Mouse (Mus musculus): ENCODE measurements at regions not wholly inside any gene's neighbourhood (a gene's known extent, or its start where the extent isn't known, plus 50 kb on each side); places are given as distances from the start of the nearest gene placed in this dataset.
A peak's percentile ranks its signal among the peaks of the same experiment; 100 is the strongest.

DNA sequence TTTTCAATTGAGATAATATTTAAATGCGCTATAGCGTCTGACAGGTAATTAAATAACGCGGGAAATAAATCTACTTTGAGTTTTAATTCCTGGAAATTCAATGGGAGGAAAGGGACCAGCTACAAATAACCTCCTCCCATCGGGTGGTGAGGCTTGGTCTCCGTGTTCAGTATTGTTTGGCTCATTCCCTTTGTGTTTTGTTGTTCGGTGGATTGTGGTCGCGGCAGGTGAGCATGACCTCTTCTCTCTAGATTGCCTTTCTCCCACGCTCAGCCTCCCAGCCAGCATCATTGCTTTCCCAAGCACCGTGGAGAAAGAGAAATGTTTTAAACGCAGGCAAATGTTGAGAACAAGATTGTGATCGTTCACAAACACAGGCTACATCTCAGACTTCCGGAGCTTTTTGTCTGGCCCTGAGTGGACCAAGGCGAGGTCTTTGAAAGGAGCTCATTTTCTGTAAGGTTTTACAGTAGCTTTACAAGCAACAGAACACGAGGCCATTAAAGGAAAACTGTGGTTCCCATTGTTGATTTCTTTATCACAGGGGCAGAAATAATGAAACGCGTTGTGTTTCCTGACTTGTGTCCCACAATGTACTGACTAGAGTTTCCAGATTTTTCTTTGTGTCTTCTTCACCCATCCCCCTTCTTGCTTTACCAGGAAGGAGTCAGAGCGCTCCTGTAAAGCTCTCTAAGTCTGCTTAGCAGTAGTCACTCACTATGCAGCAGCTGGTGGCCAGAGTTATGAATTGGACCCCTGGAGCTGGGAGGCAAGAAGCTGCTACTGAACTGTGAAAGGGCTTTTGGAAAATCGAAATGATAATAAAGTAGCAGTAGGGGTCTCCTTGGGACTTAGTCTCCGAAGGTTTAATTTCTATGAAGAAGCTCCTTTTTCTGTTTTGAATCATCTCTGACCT is 337.7 kb downstream of the Galc start:
- DNase-seq = no peak

DNA sequence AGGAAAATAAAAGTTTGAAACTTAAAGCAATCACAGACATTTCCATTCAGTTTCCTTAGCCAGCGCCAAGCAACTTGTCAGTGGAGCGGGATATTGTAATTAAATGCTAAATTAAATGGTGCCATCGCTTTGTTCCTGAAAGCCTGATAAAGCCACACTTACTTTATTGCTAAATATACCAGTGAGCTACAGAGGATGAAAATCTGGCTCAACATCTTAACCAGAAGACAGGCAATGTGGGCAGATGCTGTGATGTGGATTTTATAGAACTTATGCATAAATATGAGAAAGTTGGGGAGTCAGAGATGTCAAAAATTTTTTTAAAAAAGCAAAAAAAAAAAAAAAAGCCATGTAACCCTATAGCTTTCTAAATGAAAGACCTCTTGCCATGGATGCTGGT is 340.8 kb downstream of the Galc start:
- DNase-seq = no peak

DNA sequence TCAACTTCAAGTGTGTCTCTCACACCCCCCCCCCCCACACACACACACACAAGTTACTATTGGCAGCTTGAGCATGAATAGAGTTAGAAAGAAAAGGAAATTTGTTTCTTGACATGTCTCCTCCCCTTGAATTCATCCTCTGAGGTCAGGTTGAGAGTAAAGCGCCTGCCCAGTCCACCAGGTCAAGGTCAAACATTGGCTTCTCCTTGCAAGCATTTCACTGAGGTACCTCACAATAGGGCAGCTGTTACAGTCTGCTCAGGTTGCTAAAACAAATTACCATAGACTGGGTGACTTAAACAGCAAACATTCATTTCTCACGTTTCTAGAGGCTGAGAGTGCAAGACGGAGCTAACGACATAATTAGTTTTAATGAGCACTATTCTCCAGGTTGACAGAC is 344.2 kb downstream of the Galc start:
- DNase-seq = no peak

DNA sequence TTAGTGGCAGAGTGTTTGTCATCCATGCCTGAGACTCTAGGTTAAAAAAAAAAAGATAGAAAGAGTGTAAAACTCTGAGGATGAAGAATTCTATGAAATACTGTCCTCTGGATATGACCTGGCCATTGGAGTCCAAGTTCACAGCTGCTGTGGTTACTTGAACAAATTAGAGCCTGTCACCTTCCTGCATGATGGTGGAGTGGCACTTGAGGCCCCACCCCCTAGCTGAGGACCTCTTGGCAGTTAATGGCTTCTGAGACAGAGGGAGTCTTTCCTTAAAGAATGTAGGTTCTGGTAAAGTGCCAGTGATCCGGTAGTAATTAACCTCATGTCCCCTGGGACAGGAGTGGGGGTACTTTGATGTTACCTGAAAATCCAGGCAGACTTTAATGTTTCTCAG is 346.5 kb downstream of the Galc start:
- DNase-seq = no peak

DNA sequence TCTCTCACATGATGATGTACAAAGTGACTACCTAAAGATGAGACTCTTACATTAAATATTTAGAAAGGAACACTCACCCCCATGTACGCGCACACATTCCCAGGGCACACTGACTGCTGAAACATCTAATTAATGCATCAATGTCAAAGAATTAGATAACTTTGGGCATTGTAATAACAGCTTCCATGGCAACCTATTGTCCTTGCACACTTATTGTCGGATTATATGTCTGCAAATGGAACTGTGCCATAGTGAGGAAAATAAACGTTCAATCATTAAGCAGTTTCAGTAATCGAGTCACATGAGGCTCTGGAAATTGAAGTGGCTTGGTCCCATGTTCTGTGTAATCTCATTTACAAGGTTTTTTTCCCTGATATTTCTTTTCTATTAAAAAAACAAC is 360.0 kb downstream of the Galc start:
- no peak for DNase-seq

DNA sequence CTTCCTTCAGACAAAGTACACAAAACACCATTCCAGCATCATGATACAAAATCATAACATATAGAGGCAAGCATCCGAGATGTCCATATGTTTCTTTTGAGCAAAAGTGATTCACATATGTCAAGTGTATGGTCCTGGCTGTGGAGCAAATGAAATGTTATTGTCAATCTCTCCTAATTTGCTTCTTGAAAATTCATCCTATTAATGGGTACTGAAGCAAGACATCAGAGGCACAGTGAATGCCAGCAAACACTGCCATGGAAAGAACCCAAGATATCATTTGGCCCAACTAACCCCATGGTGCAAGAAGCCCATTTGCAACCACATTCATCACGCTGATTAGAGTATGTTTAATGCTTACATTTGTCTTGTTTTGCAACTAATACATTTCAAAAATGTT is 361.1 kb downstream of the Galc start:
- DNase-seq = no peak

DNA sequence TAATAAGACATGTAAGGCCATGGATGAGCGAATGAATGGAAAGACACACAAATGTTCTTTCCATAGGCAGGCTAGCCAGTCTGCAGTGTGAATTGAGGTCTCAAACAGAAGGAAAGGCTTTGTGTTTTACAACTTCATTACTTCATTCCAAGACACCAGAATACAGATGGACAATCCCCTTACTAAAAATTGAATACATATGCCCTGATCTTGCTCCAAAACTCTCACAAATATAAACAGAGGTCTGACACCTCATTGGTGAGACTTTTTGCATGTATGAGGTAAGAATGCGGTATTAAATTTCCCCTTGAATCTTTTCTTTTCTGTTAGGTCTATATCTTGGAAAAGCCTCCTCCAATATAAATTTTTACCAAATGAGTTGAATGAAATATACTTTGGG is 363.3 kb downstream of the Galc start:
- no peak for DNase-seq

DNA sequence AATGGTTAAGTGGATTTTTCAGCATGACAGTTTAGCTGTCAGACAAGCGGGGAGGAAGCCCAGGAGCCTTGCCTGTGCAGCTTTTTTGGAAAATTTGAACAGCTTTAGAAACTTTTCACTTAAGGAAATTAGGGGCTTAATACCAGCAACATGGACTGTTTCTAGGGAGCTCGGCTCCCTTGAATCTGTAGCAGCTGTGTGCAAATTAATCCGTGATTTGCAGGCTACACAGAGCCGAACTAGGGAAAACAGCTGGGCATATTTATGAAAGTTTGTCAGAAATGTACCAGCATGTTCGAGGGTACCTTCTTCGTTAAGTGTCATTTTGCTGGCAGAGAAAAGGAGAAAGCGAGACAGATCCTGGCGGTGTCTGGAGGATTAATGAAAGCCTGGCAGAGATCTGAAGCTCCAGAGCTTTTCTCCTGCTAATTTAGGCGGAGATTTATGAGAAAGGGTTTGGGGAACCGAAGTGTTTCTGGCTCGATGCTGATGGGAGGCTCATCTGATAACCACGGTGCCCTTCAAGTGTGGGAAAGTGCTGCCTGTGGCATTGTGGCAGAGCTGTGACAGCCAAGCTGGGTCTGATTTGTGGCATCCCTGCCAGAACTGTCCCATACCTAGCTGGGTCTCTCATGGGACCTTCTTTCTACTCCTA is 370.3 kb downstream of the Galc start:
- peak in 1 of 2 experiments; percentile 8 for DNase-seq

DNA sequence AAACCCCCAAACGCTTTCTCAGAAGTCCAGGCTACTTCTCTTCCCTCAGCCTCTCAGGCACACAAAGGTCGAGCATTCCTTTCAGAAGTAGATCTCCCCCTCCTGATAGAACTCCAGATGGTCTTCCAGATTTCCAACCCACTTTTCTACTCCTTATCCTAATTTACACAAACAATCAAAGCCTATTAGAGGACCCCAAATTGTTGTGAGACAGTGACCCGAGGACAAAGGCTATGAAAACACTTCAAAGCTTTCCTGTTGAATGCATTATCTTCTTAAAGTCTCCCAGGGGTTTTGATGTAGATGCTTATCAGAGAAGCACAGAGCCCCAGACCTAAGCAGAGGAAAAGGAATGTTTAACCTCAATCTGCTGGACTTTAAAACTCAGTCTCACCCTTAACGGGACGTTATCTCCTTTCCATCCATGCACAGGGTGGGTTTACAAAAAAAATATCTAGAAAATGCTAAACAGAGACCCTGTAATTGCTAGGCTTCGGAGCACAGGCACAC is 370.9 kb downstream of the Galc start:
- no peak for DNase-seq

DNA sequence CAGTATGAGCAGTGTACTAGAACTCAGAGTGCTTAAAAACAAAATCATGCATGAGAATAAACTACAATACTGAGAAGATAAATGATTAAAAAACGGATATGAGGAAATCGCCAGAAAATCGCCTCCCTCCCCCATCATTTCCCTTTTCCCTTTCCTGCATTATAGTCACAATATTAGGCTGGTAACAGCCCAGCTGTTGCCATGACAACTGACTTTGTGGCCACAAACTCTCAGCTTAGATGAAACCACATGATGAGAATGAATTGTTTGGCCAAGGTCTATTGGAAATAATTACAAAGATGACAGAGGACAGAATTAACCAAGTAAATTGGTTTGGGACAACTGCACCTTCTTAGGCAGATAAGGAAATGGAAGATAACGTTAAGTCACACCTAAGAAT is 376.8 kb downstream of the Galc start:
- DNase-seq = no peak

DNA sequence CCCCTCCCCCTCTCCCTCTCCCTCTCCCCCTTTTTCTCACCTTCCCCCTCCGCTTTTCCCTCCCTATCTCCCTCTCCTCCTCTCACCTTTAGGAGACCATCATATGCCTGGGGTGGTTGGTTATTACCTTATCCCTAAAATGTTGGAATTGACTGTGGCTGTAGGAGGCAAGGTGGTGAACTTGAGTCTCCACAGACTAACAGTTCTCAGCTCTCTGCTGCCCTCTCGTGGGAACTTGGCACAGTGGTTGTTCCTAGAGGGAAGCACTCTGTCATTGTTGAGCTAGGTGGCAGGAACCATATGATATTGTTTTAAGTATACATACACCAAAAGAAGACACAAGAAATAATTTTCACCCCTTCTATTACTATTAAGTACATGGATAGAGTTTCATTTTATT is 386.9 kb downstream of the Galc start:
- peak; percentile 66 to 68 for DNase-seq

DNA sequence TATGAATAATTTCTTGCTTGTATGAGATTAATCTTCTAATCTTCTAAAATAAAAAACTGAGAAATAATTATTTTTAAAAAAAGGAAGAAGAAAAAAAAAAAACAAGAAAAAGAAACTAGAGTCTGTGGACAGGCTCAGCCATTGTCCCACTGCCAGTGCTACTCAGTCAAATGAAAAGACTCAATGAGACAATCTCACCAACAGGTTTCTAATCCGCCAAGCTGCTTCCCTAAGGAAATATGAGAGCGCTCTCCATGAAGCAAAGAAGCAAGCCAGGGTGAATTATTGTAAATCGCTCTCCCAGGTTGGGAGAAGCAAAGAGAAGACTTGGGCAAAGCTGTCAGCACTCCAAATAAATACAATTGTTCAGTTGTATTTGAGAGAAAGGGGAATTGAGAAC is 396.3 kb downstream of the Galc start:
- DNase-seq = no peak

DNA sequence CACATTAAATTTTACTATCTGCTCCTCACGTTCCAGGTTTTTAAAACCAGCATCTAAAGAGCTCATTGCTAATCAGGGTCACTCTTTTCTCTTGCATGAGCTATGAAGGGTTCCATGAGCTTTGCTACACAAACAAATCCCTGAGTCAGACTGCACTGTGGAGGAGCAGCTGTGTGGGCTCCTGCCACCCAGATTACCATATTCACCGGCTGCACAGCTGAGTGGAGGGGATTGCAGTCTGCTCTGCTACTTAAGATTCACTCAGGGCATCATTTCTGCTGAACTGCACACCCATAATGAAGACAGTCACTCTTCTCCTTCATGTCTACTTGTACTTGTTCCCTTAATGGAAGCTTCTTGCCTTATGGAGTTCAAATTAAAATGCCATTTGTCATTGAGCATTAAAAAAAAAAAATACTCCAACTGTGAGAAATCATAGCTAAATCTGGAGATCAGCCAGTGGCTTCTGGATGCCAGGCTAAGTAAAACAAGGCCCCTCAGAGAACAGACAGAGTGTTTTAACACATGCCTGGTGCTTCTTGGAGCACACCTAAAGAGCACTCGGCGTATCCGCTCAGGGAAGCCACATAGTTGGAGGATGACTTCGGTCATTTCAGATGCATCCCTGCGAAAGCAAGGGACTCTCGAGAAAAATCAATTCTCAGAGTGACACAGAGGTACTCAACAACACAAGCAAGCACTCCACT is 422.9 kb downstream of the Galc start:
- peak; percentile 49 to 60 for DNase-seq

DNA sequence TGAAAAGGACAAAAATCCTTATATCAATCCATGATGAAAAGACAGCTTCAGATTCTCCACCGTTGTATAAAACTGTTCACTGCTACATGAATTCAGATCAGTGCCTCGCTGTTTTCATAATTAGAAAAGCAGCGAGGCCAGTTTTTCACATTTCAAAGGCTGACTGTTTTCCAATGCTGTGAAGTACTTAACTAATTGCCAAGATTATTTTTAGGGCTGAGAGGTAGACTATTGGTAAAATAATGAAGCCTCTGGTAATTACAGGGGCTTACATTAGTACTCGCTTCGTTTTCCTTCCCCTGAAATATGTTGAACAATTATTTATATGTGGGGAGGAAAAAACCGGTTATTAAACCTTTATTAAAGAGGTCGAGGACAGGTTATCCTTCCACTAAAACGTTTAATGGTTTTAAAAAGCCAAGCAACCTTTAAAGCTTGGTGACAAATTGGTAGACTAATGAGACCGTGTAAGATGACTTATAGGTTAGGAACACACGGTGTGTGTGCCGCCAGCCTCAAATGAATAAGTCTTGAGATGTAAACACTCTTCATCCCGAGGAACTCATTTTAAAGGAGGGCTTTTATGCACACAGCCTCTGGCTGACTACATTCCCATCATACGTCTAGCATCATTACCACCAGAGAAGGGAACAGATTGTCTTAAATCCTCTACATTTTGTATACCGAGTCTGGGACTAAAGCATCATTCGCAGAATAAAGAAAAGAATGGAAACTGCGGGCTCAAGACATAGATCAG is 465.7 kb downstream of the Galc start:
- DNase-seq = no peak

DNA sequence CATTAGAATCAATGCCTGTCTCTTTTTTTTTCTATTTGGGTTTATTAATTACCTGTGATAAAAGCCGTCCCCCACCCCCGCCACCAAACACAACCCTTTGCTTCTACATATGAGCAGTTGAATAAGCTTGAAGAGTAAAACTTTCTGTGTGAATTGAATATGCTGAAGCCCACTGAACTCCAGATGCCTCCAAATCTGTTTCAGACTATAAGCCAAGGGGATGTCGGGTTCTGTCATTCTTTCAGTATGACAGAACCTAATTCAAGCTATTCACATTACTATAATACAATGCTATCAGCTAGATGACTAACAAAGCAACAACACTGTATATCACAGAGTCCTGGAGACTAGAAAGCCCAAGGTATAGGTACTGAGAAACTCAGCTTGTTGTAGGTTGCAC is 475.8 kb downstream of the Galc start:
- DNase-seq = no peak

DNA sequence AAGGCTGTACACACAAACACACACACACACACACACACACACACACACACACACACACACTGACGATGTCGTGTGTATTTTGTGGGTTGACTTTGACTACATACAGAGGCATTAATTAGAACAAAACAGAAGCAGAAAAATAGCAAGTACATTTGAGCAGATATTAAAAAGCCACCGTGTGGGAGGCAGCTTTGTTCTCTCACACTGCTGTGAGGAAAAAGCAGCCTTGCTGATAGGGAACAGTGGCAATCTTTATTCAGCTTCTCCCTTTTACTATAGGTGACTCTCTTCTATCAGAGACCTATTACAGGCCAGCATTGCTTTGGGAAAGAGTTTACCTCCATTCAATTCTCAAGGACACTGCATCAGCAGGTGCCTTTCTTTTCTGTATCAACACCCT is 500.1 kb downstream of the Galc start:
- peak; percentile 6 to 9 for DNase-seq

DNA sequence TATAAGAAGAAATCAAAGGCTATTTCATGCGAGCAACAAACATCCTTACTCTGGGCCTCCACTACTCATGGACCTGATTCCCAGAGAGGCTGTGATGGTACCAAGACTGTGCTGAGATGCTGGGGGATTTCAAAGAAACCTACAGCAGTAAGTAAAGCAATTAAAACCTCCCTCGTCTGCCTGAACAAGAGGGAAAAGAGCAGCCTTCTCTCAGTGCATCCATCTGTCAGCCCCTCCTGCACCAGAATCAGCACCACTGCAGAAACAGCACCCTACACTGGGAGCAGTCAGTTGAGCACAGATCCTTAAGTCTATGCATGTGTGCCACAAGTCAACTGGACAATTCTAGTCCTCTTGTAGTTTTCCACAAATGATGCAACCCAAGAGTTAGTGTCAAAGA is 500.6 kb downstream of the Galc start:
- DNase-seq = peak; percentile 23

DNA sequence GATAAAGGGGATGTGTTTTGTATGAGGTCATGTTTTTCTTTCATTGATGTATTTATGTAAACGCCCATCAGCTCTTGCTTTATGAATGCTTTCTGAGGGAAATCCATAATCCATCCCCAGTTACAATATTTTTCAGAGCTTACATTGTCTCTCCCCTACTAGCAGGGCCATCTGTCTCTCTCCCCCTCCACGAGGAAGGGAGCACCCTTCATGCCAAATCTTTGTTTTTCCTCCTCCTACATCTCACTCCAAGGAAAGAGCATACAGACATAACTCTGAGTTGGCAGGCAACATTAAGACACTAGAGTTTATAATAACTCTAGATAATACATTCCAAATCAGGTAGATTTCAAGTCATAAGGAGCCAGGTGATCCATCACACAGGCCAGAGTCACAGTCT is 509.1 kb downstream of the Galc start:
- peak in 1 of 2 experiments; percentile 14 for DNase-seq

DNA sequence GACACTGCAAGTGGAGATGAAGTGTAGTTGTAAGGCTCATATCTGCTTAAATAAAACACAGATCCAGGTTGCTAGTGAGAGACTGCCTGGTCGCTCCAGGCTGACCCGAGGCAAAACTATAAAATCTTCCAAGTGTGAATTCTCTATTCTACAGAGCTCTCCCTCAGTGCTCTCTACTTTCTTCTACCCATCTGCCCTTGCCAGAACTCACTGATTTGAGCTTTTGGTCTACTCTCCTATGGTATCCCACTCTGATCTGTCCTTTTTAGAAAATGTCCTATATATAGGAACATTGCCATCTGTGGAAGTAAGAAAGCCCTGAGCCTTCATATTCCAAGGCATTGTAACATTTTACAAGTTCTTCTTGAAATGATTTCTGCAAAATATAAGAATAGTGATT is 518.3 kb downstream of the Galc start:
- DNase-seq = no peak

DNA sequence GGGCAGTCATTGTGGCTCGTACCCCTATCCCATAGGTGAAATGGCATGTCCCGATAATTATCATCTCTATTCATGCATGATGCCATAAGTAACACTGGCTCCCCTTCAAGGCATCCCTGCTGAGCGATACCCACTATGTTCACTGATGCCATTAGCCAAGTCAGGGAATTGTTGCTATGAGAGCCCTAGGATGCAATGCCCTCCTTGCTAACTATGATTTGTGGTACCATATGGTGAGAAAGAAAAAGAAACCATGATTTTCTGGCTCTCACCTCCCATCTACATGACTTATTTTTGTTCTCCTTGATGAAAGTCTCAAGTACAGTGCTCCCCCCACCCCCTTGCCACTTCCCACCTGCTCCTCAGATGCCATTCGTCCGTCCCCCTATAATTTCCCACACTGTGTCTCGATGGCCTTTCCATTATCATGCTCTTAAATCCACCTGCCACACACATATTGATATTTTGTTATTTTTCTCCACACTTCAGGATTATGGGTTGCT is 527.1 kb downstream of the Galc start:
- no peak for DNase-seq

DNA sequence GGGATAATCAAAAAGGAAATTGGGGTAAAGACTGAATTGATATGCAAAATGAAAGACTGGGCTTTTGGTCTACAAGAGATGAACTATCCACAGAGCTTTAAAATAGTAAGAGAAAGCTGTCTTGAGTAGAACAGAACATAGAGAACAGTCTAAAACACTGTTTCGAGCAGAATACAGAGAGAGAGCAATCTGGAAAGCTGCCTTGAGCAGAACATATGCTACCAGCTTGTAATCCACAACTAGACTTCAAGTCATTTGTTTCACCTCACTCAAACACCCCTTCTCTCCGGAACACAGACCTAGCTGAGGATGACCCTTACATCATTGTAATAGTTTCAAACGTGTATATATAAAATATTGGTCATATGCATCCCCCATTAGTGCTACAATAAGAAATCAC is 538.7 kb downstream of the Galc start:
- DNase-seq = no peak

DNA sequence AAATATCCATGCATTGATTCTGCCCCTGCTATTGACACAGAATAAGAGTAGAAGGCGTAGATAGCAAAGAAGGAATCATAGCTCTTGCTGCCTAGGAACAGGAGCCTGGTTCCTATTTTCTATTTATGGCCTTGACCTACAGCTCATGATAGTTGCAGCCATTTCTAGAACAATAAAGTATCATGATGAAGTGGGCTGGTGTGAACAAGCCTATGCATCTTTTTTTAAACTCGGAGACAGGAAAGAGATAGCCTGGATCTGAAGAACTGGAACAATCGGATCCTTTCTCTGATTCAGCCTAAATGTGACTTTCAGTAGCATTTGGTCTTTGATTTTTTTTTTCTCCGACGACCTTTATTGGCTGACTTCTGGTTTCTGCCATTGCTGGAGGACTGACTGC is 541.4 kb downstream of the Galc start:
- DNase-seq = no peak

Measured in layer of hippocampus, postnatal 36 days (tissue).